Mouse (Mus musculus) hindbrain, embryonic 15.5 days (tissue): Measurements from ENCODE around the gene Tcf12. TPM values are rescaled to one million over a fixed set of nuclear protein-coding genes. Genes with fewer than 3 reads are reported as not detected.

Source experiments
- ATAC-seq: fragments of 200-750 bp; cut with Nextera tagmentation; 2 replicates; pipeline ENCODE4 v1.8.0; 2017; ENCODE audit warnings: low read depth, moderate number of reproducible peaks, moderate TSS enrichment; ENCODE audit not compliant: low FRiP score
- H3K27ac ChIP-seq: fragments of 300-500 bp; sonication (generic); replicated peaks from 2 replicates; pipeline ENCODE4 v1.5.1; 2015; ENCODE audit warnings: mild to moderate bottlenecking, inconsistent platforms
- H3K27me3 ChIP-seq: fragments of 300-500 bp; sonication (generic); 2 replicates; pipeline ENCODE4 v1.6.1; 2015; ENCODE audit warnings: control low read depth, inconsistent platforms
- H3K36me3 ChIP-seq: fragments of 300-500 bp; sonication (generic); 2 replicates; pipeline ENCODE4 v1.6.1; 2015; ENCODE audit warnings: control low read depth, inconsistent platforms
- H3K4me1 ChIP-seq: fragments of 300-500 bp; sonication (generic); replicated peaks from 2 replicates; pipeline ENCODE4 v1.6.1; 2015; ENCODE audit warnings: control low read depth, inconsistent platforms
- H3K4me2 ChIP-seq: fragments of 300-500 bp; sonication (generic); 2 replicates; pipeline ENCODE4 v1.6.1; 2015; ENCODE audit warnings: moderate library complexity, mild to moderate bottlenecking, inconsistent platforms
- H3K4me3 ChIP-seq: fragments of 300-500 bp; sonication (generic); 2 replicates; pipeline ENCODE4 v1.5.1; 2015; ENCODE audit warnings: mild to moderate bottlenecking, inconsistent platforms
- H3K9ac ChIP-seq: fragments of 300-500 bp; sonication (generic); 2 replicates; pipeline ENCODE4 v1.6.1; 2015; ENCODE audit warnings: inconsistent platforms
- H3K9me3 ChIP-seq: fragments of 300-500 bp; sonication (generic); 2 replicates; pipeline ENCODE4 v1.6.1; 2016; ENCODE audit warnings: control low read depth, inconsistent platforms
- WGBS: fragments of 180-500 bp; shearing (Covaris S2); methylation state at CpG from one replicate; pipeline ENCODE4 v1.1.7; 2015; 5-methylcytosine and 5-hydroxymethylcytosine counted together
- polyA plus RNA-seq: library from polyadenylated mRNA; unstranded; fragments of >200 nt; fragmentation: Nextera tagmentation; extraction: Ambion mirVana; gene quantifications from 2 replicates; pipeline ENCODE4 v1.2.1, GENCODE M21; 2015

Tcf12 gene
- 72.4 and 73.4 TPM in 2 replicates for polyA plus RNA-seq

DNA sequence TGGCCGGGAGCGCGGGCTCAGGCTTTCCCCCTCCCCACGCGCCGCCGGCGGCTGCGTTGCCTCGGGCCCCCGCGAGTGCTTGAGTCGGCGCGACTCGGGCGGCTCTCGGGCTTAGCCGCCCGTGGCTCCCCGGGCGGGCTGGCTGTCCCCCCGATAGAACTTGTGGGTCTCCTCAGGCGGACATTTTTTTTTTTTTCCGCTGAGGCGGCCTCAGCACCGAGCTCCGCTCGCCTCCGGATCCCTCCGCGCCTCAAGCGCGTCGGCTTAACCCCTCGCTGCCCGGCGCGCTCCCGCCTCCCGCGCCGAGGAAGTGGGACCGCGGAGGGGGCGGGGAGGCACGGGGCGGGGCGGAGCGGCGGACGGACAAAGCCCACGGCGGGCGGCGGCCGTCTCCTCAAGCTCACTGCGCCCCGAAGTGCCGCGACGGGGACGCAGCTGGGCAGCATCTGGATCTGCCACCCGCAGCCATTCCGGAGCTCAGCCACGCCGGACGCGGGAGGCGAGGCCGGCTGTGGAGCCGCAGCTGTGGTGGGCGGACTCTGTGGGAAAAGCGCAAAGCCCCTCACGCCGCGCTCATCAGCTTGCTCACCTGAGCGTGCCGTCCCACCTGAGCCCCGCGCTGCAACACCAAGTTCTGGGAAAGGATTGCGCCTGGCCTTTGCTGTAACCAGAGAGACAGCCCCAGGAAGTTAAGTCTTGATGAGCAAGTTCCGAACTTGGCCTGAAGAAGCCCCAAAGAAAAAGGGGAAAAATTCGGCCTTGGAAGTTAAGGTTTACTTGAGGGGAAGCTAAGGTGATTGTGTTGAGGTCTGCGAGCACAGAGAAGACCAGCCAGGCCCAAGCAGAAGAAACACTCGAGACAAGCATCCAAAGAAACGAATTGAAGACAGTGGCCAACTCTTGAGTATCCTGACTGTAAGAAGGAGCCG, at the start of gene Tcf12:
TSS of gene Tcf12 (minus strand) at position 250 of the 929 bp plus-strand sequence.
- WGBS, result 2% methylated on average over 88 of the region's 88 CpGs
- Histone ChIP-seq H3K9me3 (no peaks in the 10 kb centered on the region), H3K4me2 (peak within 1 kb of the TSS; percentile 60), H3K27ac (peak within 1 kb of the TSS; percentile 98), H3K9ac (peak within 1 kb of the TSS; percentile 99), H3K27me3 (no peaks in the 10 kb centered on the region), H3K36me3 (0 out of 2 replicates have a peak, but pooled peaks cover 7% of the 10 kb centered on the region), H3K4me1 (peaks cover 29% of the 10 kb centered on the region), H3K4me3 (peak within 1 kb of the TSS; percentile 99)
- peak; percentile 82 for ATAC-seq

DNA sequence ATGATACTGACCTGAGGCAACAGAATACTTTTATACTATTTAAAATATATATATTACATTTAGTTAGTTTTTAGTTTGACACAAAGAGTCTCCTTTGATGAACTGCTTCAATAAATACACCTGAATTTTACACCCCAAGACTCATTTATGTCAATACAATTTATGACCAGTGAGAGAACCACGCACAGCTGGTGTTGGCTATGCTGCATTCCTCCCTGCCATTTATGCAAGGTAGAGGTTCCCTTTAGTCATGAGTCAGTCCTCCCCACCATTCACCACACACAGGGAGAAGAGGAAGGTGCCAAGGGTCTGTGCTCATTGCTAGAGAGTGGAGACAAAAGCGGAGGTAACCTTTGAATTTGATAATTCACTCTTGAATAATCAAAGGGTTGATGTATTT, 46.7 kb upstream of the Tcf12 start:
- Histone ChIP-seq H3K4me3 (no peak overlapping the region), H3K27ac (no peak overlapping the region), H3K36me3 (no peaks in the 10 kb centered on the region), H3K4me1 (peaks cover 14% of the 10 kb centered on the region), H3K4me2 (no peak overlapping the region), H3K27me3 (no peaks in the 10 kb centered on the region), H3K9ac (no peak overlapping the region), H3K9me3 (no peaks in the 10 kb centered on the region)
- ATAC-seq, result no peak
- 83% methylated on average over 2 of the region's 2 CpGs for WGBS

DNA sequence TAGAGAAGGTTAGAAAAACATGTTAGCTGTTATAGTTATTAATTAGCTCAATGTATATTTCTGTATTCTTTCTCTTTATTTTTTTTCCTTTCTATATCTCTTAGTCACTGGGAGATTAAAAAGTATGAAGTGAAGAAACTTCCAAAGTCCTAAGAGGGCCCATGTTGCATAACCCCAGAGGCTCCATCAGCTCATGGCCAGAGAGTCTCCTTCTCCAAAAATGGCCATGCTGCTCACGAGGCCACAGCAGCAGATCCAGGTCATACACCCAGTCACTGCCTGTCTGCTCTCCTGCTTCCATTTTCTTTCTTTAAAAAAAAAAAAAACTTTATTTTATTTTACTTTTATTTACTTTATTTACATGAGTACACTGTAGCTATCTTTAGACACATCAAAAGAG, 45.4 kb upstream of the Tcf12 start:
- ATAC-seq, result no peak
- no peaks in the 10 kb centered on the region for H3K27me3 ChIP-seq
- no peak overlapping the region for H3K9ac ChIP-seq
- H3K4me1 ChIP-seq, result peaks cover 14% of the 10 kb centered on the region
- H3K4me2 ChIP-seq, result no peak overlapping the region
- no peaks in the 10 kb centered on the region for H3K9me3 ChIP-seq
- no peaks in the 10 kb centered on the region for H3K36me3 ChIP-seq
- H3K27ac ChIP-seq, result no peak overlapping the region
- H3K4me3 ChIP-seq, result no peak overlapping the region
- 82% methylated on average over 1 of the region's 1 CpGs for WGBS

DNA sequence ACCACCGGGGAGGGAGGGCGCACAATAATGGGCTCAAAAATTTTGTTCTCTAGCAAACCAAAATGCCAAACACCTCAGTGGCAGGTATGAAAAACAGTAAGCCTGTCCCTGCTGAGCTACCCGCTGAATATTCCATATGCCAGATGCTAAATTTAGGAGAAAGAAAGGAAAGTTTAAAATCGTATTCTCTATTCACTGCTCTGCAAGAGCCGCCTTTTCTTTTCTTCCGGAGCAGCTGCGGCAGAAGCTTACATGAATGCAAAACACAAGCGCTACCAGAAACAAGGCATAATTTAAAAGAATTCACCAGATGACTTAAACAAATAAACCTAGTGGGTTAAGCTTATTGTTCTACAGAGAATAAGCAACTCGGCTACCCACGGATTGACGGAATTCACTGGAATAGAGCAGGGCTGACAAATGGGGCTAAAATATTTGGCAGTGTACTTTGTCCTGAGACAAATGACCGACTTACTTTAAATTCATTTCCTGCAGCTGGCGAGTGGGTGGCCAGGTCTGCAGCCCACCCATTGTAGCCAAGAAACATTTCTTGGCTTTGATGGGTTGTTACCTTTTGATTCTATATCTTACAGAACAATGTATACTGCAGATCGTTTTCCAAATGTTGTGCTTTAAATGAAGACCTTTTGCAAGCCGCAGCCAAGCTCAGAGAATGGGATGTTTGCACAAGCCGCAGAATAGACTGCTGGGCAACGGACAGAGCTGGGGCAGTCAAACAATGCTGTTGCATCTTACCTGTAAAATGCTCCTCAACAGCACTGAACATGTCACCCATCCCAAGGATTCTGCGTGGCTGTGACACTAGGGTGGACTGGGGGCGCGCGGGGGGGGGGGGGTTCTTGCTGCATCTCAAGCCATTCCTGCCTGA, 43.8 kb upstream of the Tcf12 start:
- no peak for ATAC-seq

DNA sequence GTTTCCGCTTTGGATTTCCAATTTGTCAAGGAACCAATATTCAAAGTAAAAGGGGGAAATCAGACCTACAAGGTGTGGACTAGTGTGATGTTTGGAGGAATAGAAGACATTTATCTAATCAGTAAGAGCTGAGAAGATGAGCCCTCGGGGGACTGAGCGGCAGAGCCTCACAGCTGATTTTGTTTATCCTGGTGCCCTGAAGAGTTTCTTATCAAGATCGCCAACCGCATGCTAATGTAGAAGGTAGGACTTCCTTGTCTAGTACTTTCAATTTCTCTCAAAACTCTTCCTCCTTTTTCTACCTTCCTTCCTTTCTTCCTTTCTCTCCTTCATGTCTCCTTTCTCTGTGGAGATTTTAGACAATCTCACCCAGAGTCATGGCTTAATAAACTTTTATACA, 32.5 kb upstream of the Tcf12 start:
- 94% methylated on average over 5 of the region's 5 CpGs for WGBS
- H3K9me3 ChIP-seq, result no peaks in the 10 kb centered on the region
- no peaks in the 10 kb centered on the region for H3K27me3 ChIP-seq
- no peak overlapping the region for H3K4me3 ChIP-seq
- no peak overlapping the region for H3K9ac ChIP-seq
- H3K36me3 ChIP-seq, result no peaks in the 10 kb centered on the region
- no peak overlapping the region for H3K4me2 ChIP-seq
- ATAC-seq, result no peak
- H3K4me1 ChIP-seq, result no peaks in the 10 kb centered on the region
- no peak overlapping the region for H3K27ac ChIP-seq

More for the DNA sequence above, 43.8 kb upstream of the Tcf12 start:
- Histone ChIP-seq H3K27ac (peak overlapping the region; percentile 53; the same call in 1 of the 2 replicates), H3K4me1 (peaks cover 14% of the 10 kb centered on the region), H3K9ac (peak overlapping the region; percentile 35), H3K27me3 (no peaks in the 10 kb centered on the region), H3K36me3 (no peaks in the 10 kb centered on the region), H3K4me2 (peak overlapping the region; percentile 69), H3K4me3 (peak overlapping the region; percentile 33), H3K9me3 (no peaks in the 10 kb centered on the region)
- WGBS, result 10% methylated on average over 21 of the region's 21 CpGs

DNA sequence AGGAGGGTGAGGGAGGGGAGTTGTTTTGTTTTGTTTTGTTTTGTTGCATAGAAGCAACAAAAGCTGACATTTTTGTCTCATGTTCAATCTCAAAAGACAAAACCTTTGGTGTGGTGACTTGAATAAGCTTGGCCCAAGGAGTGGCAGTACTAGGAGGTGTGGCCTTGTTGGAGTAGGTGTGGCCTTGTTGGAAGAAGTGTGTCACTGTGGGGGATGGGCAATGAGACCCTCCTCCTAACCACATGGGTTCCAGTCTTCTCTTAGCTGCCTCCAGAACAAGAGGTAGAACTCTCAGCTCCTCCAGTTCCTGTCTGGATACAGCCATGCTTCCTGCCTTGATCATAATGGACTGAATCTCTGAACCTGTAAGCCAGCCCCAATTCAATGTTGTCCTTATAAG, 26.2 kb upstream of the Tcf12 start:
- Histone ChIP-seq H3K36me3 (no peaks in the 10 kb centered on the region), H3K4me2 (no peak overlapping the region), H3K9ac (no peak overlapping the region), H3K9me3 (no peaks in the 10 kb centered on the region), H3K4me3 (no peak overlapping the region), H3K27ac (no peak overlapping the region), H3K4me1 (no peaks in the 10 kb centered on the region; the same call in 1 of the 2 replicates), H3K27me3 (no peaks in the 10 kb centered on the region)
- no peak for ATAC-seq

DNA sequence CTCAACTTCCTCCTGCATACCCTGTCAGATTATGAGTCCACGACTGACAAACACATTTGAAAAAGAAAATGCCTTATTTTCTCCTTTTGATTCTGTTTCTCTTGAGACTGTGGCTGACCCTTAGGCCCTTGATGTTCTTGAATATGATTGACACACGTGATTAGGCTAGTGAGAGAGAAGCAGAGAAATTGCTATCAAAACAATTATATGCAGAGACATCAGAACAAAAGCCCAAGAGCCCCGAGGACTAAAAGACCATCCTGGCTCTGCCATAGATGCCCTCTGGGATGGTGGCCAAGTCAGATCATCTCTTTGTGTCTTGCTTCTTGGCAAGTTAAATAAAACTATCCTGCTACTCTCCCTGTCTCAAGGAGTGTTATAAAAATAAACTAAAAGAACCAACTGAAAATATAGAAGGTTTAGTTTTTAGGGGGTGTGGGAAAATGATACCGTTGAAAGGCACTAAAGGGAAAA, 22.1 kb upstream of the Tcf12 start:
- Histone ChIP-seq H3K4me3 (peak overlapping the region; percentile 69), H3K9ac (peak overlapping the region; percentile 87), H3K36me3 (no peaks in the 10 kb centered on the region), H3K27ac (peak overlapping the region; percentile 86), H3K4me2 (peak overlapping the region; percentile 92), H3K9me3 (no peaks in the 10 kb centered on the region), H3K27me3 (no peaks in the 10 kb centered on the region), H3K4me1 (peaks cover 8% of the 10 kb centered on the region)
- ATAC-seq, result no peak
- WGBS, result 37% methylated on average over 4 of the region's 4 CpGs

DNA sequence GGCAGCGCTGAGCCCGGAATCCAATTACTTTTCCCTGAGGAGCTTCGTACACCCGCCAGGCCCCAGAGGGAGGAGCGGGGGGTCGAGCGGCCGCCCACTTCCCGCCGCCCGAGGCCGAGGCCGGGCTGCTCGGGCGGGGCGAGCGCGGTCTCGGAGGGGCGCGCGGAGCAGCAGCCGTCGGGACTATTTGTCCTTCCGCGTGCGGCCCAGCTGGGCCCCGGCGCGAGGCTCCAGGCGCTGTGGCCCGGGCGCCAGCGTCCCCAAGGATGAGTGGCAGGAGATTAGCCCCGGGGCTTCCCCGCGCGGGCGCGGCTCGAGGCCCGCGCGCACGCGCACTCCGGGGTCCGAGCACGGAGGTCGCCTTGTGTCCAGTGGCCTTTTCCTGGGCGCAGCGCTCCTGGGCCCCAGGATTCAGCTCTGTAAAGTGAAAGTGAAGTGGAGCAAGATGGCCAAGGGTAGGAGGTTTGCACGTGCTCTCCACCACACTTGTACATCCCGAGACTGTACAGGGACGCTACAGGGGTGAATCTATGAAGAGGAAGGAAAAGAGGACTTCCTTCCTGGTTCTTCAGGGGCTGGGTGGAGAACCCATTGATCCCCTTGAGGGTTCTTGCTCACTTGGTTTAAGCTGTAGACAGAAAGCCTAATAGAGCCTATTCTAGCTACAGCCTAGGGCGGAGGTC, 21.6 kb upstream of the Tcf12 start:
- peak; percentile 92 for ATAC-seq
- Histone ChIP-seq H3K4me2 (peak overlapping the region; percentile 92), H3K4me3 (peak overlapping the region; percentile 69), H3K9ac (peak overlapping the region; percentile 87), H3K27me3 (no peaks in the 10 kb centered on the region), H3K27ac (peak overlapping the region; percentile 86), H3K4me1 (peaks cover 8% of the 10 kb centered on the region), H3K9me3 (no peaks in the 10 kb centered on the region), H3K36me3 (no peaks in the 10 kb centered on the region)
- 1% methylated on average over 56 of the region's 56 CpGs for WGBS

DNA sequence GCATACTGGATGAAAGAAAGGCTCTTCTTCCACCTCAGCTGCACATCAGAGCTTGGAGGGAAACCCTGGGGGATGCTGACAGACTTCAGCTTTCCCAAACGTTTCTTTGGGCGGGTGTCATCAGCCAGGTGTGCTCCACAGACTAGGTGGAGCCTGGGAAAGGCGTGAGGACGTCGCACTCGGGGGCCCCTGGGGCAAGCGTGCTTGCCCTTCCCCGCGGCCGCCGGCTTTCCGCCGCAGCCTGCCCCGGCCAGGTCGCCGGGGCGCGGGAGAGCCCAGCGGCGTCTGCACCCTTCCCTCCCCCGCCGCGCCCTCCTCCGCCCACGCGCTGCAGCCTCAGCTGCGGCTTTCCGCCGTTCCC, 21.0 kb upstream of the Tcf12 start:
- Histone ChIP-seq H3K9me3 (no peaks in the 10 kb centered on the region), H3K4me2 (peak overlapping the region; percentile 92), H3K36me3 (no peaks in the 10 kb centered on the region), H3K27ac (peak overlapping the region; percentile 86), H3K4me1 (peaks cover 8% of the 10 kb centered on the region), H3K27me3 (no peaks in the 10 kb centered on the region), H3K9ac (peak overlapping the region; percentile 87), H3K4me3 (peak overlapping the region; percentile 69)
- ATAC-seq, result peak; percentile 28; the same call in 1 of the 2 replicates
- WGBS, result 0% methylated on average over 29 of the region's 29 CpGs

DNA sequence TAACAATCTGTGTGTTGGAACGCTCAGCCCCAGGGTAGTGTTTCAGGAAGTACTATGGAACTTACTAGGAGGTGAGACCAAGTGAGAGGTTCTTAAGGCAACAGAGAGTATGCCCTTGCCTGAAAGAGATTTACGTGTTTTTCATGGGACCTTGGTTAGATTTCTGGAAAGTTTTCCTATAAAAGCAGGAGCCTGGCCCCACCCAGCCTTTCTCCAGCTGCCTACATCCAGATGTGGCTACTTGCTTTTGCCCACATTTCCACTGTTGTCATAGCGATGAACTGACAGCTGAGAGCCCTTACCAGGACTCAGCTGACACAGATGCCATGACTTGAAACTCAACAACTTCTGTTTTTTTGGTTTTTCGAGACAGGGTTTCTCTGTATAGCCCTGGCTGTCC, 18.2 kb upstream of the Tcf12 start:
- peaks cover 8% of the 10 kb centered on the region for H3K4me1 ChIP-seq
- ATAC-seq, result no peak
- no peak overlapping the region for H3K9ac ChIP-seq
- H3K9me3 ChIP-seq, result no peaks in the 10 kb centered on the region
- H3K36me3 ChIP-seq, result no peaks in the 10 kb centered on the region
- H3K27me3 ChIP-seq, result no peaks in the 10 kb centered on the region
- H3K27ac ChIP-seq, result no peak overlapping the region
- H3K4me2 ChIP-seq, result no peak overlapping the region
- 84% methylated on average over 4 of the region's 4 CpGs for WGBS
- H3K4me3 ChIP-seq, result no peak overlapping the region

DNA sequence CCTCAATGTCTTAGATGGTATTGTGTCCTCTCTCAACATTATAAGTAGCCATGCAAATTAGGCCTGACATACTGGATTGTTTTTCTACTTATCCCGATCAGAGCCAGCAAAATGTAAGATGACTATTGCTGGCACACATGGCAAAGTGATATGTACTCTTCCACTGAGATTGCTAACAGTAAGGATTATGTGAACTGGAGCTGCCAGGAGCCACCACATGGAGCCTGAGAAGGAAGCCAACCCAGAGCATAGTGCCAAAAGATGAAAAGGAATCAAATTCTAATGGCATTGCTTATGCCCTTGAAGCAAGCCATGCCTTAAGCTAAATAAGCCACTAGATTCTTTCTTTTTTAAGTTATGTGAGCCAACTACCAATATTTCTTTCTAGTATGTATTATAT, 13.8 kb upstream of the Tcf12 start:
- no peaks in the 10 kb centered on the region for H3K36me3 ChIP-seq
- no peaks in the 10 kb centered on the region for H3K27me3 ChIP-seq
- H3K9ac ChIP-seq, result no peak overlapping the region
- ATAC-seq, result no peak
- H3K4me2 ChIP-seq, result no peak overlapping the region
- WGBS, result 80% methylated on average over 1 of the region's 1 CpGs
- H3K9me3 ChIP-seq, result no peaks in the 10 kb centered on the region
- no peak overlapping the region for H3K4me3 ChIP-seq
- H3K27ac ChIP-seq, result no peak overlapping the region
- no peaks in the 10 kb centered on the region for H3K4me1 ChIP-seq
